Mouse (Mus musculus) ES-Bruce4 (cell line): Measurements from ENCODE around the gene Clba1. TPM values are rescaled to one million over a fixed set of nuclear protein-coding genes. Genes with fewer than 3 reads are reported as not detected.

Experiments used
- H3K27ac ChIP-seq: 2 replicates; pipeline ENCODE4 v1.5.1; 2012; ENCODE audit warnings: low read length, inconsistent platforms; ENCODE audit not compliant: insufficient read depth
- H3K27me3 ChIP-seq: 2 replicates; pipeline ENCODE4 v1.6.1; 2012; ENCODE audit warnings: mild to moderate bottlenecking, low read length, inconsistent platforms; ENCODE audit not compliant: control insufficient read depth, poor library complexity, insufficient read depth, severe bottlenecking
- H3K36me3 ChIP-seq: 2 replicates; pipeline ENCODE4 v1.6.1; 2012; ENCODE audit warnings: inconsistent platforms, mild to moderate bottlenecking, low read length, moderate library complexity; ENCODE audit not compliant: control insufficient read depth, poor library complexity, insufficient read depth, severe bottlenecking
- H3K4me1 ChIP-seq: one replicate; pipeline ENCODE4 v1.8.1; 2011; ENCODE audit warnings: low read length; ENCODE audit not compliant: control insufficient read depth, insufficient read depth
- H3K4me3 ChIP-seq: 2 replicates; pipeline ENCODE4 v1.5.1; 2011; ENCODE audit warnings: low read depth, mild to moderate bottlenecking, low read length
- H3K9ac ChIP-seq: 2 replicates; pipeline ENCODE4 v1.6.1; 2012; ENCODE audit warnings: low read depth, mild to moderate bottlenecking, inconsistent platforms; ENCODE audit not compliant: poor library complexity, severe bottlenecking
- H3K9me3 ChIP-seq: replicated peaks from 2 replicates; pipeline ENCODE4 v1.6.1; 2012; ENCODE audit warnings: mild to moderate bottlenecking, low read length, inconsistent platforms; ENCODE audit not compliant: control insufficient read depth, poor library complexity, insufficient read depth, severe bottlenecking
- CTCF ChIP-seq: IDR thresholded peaks from one replicate; pipeline ENCODE4 v1.8.1; 2011; ENCODE audit warnings: low read depth, low read length
- EP300 ChIP-seq: IDR thresholded peaks from 2 replicates; pipeline ENCODE4 v1.6.1; 2011; ENCODE audit warnings: low read depth, low read length; ENCODE audit not compliant: insufficient read depth
- POLR2A ChIP-seq: IDR thresholded peaks from one replicate; pipeline ENCODE4 v1.8.1; 2011; ENCODE audit warnings: low read length; ENCODE audit not compliant: insufficient read depth
- polyA plus RNA-seq: library from polyadenylated mRNA; stranded (reverse); fragments of >200 nt; gene quantifications from 2 replicates; pipeline ENCODE4 v1.2.4, GENCODE M21; 2011; ENCODE audit warnings: low read depth; ENCODE audit not compliant: missing spikeins, insufficient read depth, insufficient read length

Gene Clba1
- polyA plus RNA-seq, 1 experiment = 7.6 TPM

DNA sequence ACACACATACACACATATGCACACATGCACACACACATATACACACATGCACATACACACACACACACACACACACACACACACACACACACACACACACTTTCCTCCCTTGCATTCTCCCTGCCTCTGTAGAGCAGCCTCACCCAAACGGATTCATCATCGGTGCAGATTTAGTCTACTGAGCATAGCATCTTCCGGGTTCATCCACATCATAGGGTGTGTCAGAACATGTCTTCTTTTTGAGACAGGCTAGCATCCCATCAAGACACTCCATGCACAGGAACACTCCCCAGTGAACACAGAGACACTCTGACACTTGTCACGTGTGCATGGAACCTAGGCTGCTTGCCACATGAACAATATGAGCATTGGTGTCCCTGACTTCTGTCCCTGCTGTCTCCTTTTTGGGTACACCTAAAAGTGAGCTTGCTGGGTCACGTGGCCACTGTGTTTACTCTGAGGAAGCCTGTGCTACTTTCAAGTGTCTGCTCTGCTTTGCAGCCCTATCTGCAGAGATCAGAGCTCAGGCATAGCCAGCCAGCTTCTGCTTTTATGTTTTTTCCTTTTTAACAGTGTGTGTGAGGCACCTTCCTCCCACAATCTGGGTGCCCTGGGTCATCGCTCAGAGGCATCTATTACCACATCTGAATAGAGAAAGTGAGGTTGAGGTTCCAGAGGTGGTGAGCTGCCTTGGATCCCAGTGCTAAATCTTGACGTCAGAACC lies 46.0 kb downstream of the Clba1 start:
- no peak overlapping the region for H3K27ac ChIP-seq
- no peak overlapping the region for H3K9ac ChIP-seq
- no peak overlapping the region for H3K4me3 ChIP-seq
- TF ChIP-seq CTCF = no peak
- no peak for TF ChIP-seq POLR2A
- TF ChIP-seq EP300 = no peak
- H3K36me3 ChIP-seq = no peaks in the 10 kb centered on the region
- no peaks in the 10 kb centered on the region for H3K27me3 ChIP-seq
- H3K9me3 ChIP-seq = no peaks in the 10 kb centered on the region
- no peaks in the 10 kb centered on the region for H3K4me1 ChIP-seq

DNA sequence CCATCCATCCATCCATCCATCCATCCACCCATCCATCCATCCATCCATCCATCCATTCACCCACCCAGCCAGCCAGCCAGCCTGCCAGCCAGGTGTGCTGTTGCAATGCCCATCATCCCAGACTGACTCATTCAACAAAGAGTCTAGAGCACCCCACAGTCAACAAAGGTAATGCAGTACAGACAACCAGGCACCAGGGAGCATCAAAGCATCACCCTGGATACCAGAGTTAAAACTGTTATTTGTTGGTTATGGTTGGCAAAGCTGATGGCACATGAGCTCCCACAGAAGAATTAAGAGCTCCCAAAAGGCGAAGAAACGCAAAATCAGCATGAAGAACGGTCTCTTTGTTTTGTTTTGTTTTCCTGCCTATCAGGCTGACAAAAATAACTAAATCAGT lies 47.6 kb downstream of the Clba1 start:
- TF ChIP-seq EP300 (no peak), POLR2A (no peak), CTCF (no peak)
- H3K27me3 ChIP-seq = no peaks in the 10 kb centered on the region
- H3K27ac ChIP-seq = no peak overlapping the region
- no peaks in the 10 kb centered on the region for H3K36me3 ChIP-seq
- H3K4me3 ChIP-seq = no peak overlapping the region
- H3K9me3 ChIP-seq = no peaks in the 10 kb centered on the region
- no peaks in the 10 kb centered on the region for H3K4me1 ChIP-seq
- H3K9ac ChIP-seq = no peak overlapping the region

DNA sequence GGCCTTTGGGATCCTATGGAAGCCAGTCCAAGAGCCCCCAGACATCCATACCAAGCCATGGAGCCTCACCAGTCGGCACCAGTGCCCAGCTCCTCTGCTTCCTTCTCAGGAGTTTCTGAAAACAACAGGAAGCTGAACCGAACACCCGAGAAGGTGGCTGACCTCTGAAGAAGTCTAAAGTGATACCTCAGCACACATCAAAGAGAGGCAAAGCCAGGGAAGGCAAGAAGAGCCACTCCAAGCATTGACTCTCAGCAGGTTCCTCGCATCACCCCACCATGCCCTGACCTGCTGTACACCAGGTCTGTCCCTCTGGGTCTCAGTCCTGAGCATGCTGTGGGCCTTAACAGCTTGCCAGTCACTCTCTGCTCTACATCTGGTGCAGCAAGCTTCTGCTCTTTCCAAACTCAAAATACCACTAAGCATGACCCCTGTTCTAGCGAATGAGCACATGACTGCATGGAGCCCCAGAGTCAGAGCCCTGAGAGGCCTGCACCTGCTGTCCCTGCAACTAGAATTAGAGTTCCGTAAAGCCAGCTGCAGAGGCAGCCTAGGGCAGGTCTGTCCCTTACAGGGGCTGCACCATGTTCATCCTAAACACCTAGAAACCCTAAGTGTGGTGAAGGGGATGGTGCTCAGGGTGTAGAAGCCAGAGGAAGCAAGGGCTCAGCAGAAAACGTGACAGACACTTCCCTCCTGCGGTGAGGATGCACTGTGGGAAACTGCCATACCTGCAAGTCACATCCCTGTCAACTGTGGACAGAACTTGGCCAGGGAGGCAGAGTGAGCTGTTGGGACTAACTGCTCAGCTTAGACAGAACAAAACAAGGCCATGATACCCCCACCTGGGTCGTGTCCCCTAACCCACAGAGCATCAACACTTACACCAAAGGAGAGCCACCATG lies 48.5 kb downstream of the Clba1 start:
- no peaks in the 10 kb centered on the region for H3K36me3 ChIP-seq
- no peak overlapping the region for H3K9ac ChIP-seq
- H3K4me3 ChIP-seq = no peak overlapping the region
- no peak for TF ChIP-seq CTCF
- no peak for TF ChIP-seq EP300
- no peak for TF ChIP-seq POLR2A
- no peaks in the 10 kb centered on the region for H3K4me1 ChIP-seq
- H3K27me3 ChIP-seq = no peaks in the 10 kb centered on the region
- no peaks in the 10 kb centered on the region for H3K9me3 ChIP-seq
- no peak overlapping the region for H3K27ac ChIP-seq

DNA sequence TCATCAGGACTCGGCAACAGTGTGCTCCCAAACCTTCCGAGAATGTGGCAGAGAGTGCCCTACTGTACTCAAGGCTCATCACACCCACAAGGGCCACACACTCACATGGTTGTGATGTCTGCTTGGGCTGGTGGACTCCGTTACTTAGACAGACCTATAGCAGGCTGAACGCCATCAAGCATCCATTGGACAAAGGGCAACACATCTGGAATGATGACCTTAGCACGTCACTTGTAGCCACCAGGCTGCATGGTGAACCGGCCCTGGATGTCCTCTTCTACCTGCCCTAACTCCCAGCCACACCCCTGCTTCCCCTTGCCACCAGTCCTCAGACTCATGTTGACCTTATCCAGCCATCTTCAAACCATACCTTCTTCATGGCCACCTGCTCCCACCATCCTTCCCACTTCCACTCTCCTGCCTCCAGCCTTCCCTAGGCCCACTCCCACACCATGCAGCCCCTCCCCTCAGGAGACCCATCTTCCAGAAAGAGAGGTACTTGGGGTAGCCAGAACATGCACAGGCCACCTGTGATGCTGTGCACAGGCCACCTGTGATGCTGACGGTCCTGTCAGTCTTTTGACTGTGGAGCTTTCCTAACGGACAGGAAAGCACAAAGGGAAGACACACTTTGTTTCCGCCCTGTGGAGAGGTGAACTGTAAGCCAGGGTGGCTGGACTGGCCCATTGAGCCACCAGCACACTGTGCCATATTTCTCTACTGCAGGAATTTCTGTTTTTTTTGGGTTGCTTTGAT lies 50.0 kb downstream of the Clba1 start:
- no peak overlapping the region for H3K4me3 ChIP-seq
- TF ChIP-seq EP300 (no peak), POLR2A (no peak), CTCF (no peak)
- H3K9me3 ChIP-seq = no peaks in the 10 kb centered on the region
- no peak overlapping the region for H3K27ac ChIP-seq
- no peaks in the 10 kb centered on the region for H3K27me3 ChIP-seq
- no peak overlapping the region for H3K9ac ChIP-seq
- no peaks in the 10 kb centered on the region for H3K36me3 ChIP-seq
- no peaks in the 10 kb centered on the region for H3K4me1 ChIP-seq

DNA sequence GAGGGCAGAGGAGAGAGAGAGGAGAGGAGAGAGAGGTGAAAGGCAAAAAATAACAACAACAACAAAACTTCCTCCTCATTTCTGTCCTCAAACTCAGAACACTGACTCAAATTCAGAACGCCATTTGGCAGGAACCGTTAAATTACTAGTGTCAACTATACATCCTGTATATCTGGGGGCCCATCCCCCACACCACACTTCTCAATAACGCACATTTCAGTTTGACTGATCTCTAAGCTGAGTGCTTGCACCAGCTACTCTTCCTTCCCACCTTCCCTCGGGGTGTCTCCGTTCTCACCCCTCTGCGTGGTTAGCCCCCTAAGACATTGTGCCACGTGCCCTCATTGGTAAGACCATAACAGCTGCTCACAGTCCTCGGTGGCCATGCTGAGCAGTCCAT lies 51.2 kb downstream of the Clba1 start:
- Histone ChIP-seq H3K4me1 (no peaks in the 10 kb centered on the region), H3K4me3 (no peak overlapping the region), H3K36me3 (no peaks in the 10 kb centered on the region), H3K27ac (no peak overlapping the region), H3K9me3 (no peaks in the 10 kb centered on the region), H3K27me3 (no peaks in the 10 kb centered on the region), H3K9ac (no peak overlapping the region)
- TF ChIP-seq POLR2A = no peak
- TF ChIP-seq CTCF = no peak
- TF ChIP-seq EP300 = no peak

DNA sequence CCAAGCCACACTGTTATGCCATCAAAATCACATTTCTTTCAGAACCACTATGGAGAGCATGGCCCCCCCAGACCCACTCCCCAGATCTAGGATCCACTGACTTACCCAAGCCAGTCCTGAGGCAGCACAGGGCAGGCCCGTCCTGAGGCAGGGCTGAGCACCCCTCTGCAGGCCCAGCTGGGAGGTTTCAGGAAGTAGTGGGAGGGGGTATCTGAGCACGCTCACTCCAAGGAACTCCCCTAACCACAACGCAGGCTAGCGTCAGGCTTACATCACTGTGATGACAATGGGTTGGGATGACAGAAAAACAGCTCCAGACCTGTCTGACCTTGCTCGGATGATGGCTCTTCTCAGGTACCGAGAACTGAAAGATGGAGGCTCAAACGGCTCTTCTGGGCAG lies 52.0 kb downstream of the Clba1 start:
- H3K9me3 ChIP-seq = no peaks in the 10 kb centered on the region
- H3K4me1 ChIP-seq = no peaks in the 10 kb centered on the region
- H3K9ac ChIP-seq = no peak overlapping the region
- H3K27me3 ChIP-seq = no peaks in the 10 kb centered on the region
- H3K4me3 ChIP-seq = no peak overlapping the region
- TF ChIP-seq CTCF (no peak), POLR2A (no peak), EP300 (no peak)
- H3K36me3 ChIP-seq = no peaks in the 10 kb centered on the region
- no peak overlapping the region for H3K27ac ChIP-seq
